Mouse (Mus musculus) kidney, adult 2 months (tissue): Measurements from ENCODE around the gene Olfr1313. TPM values are rescaled to one million over a fixed set of nuclear protein-coding genes. Genes with fewer than 3 reads are reported as not detected.
"Not testable (repeated sequence)": the region's sequence is repeated elsewhere in the genome, so short reads cannot be mapped to it uniquely, and the experiment has no call there.

Experiments used
- DNase-seq: peaks from one replicate; pipeline ENCODE4 v3.0.0; 2021
- H3K27ac ChIP-seq: fragments of 200-500 bp; 2 replicates; pipeline ENCODE4 v1.5.1; 2012; ENCODE audit warnings: low read depth, low read length, control low read depth, inconsistent platforms; ENCODE audit not compliant: insufficient read depth
- H3K27me3 ChIP-seq: fragments of 200-500 bp; replicated peaks from 2 replicates; pipeline ENCODE4 v1.6.1; 2012; ENCODE audit warnings: mild to moderate bottlenecking, moderate library complexity, low read length, inconsistent platforms; ENCODE audit not compliant: control insufficient read depth, insufficient read depth
- H3K36me3 ChIP-seq: fragments of 200-500 bp; 2 replicates; pipeline ENCODE4 v1.6.1; 2012; ENCODE audit warnings: mild to moderate bottlenecking, moderate library complexity, low read length, inconsistent platforms; ENCODE audit not compliant: control insufficient read depth, insufficient read depth
- H3K4me1 ChIP-seq: fragments of 200-500 bp; 2 replicates; pipeline ENCODE4 v1.6.1; 2011; ENCODE audit warnings: low read length; ENCODE audit not compliant: control insufficient read depth, insufficient read depth
- H3K4me3 ChIP-seq: fragments of 200-500 bp; 2 replicates; pipeline ENCODE4 v1.5.1; 2011; ENCODE audit warnings: mild to moderate bottlenecking, low read depth, low read length, control low read depth; ENCODE audit not compliant: insufficient read depth
- CTCF ChIP-seq: fragments of 200-500 bp; conservative IDR thresholded peaks from 2 replicates; pipeline ENCODE4 v1.5.1; 2011; ENCODE audit warnings: low read depth, mild to moderate bottlenecking, control low read depth, low read length, moderate library complexity, mixed read lengths; ENCODE audit not compliant: insufficient read depth, insufficient read length
- POLR2A ChIP-seq: fragments of 200-500 bp; IDR thresholded peaks from one replicate; pipeline ENCODE4 v1.6.1; 2011; ENCODE audit warnings: low read depth, low read length, control low read depth
- WGBS: fragments of 180-500 bp; shearing (Covaris S2); methylation state at CpG from one replicate; pipeline ENCODE4 v1.1.7; 2018; 5-methylcytosine and 5-hydroxymethylcytosine counted together
- polyA plus RNA-seq: library from polyadenylated mRNA; depleted of rRNA; stranded (reverse); fragments of >200 nt; gene quantifications from 2 replicates; pipeline ENCODE4 v1.2.3, GENCODE M21; 2012; rRNA removed

Gene Olfr1313
- polyA plus RNA-seq = not detected in 2 replicates

DNA sequence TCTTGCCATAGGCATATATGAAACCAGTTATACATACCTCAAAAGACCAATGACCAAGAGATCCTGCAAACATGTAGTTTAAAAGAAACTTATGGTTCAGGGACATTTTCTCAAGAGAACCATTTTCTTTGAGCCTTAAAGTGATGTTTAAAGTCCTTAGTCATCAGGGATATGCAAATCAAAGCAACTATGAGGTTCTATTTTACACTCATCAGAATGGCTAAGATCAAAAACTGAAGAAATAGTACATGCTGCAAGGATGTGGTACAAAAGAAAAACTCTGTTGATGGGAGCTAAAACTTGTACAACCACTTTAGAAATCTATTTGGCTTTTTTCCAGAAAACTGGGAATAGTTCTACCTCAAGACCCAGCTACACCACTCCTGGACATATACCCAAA is at the start of gene Olfr1313:
Olfr1313 (minus strand) TSS at position 101 of the 400 bp plus-strand sequence.
- no peak for DNase-seq
- Histone ChIP-seq H3K27me3 (no peaks in the 10 kb centered on the region), H3K27ac (no peak within 1 kb of the TSS), H3K4me3 (no peak within 1 kb of the TSS), H3K4me1 (no peaks in the 10 kb centered on the region), H3K36me3 (no peaks in the 10 kb centered on the region)
- TF ChIP-seq CTCF = no peak
- TF ChIP-seq POLR2A = no peak

DNA sequence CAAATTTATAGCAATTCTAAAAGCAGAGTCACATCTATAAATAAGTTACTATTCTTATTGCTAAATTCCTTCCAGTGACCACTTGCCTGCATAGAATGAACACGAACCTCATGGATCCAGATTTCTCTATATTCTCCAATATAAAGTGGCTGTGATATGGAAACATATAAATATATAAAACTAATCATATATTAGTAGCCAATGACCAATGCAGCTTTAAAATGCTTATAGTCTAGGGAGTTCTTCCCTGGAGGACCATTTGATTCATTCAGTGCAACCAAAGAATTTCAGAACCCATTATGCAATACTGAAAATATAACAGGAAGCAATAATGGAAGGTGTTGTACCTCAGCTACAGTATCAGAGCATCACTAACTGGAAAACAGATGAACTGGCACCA is 37.7 kb upstream of the Olfr1313 start, which contains the start of gene Olfr1315-ps1:
Olfr1315-ps1 (minus strand) TSS at position 101 of the 400 bp plus-strand sequence.
- no peaks in the 10 kb centered on the region for H3K4me1 ChIP-seq
- TF ChIP-seq POLR2A = no peak
- TF ChIP-seq CTCF = no peak
- H3K27ac ChIP-seq = no peak within 1 kb of the TSS
- H3K36me3 ChIP-seq = no peaks in the 10 kb centered on the region
- DNase-seq = no peak
- H3K4me3 ChIP-seq = no peak within 1 kb of the TSS
- WGBS = 70% methylated on average over 1 of the region's 1 CpGs
- H3K27me3 ChIP-seq = no peaks in the 10 kb centered on the region

DNA sequence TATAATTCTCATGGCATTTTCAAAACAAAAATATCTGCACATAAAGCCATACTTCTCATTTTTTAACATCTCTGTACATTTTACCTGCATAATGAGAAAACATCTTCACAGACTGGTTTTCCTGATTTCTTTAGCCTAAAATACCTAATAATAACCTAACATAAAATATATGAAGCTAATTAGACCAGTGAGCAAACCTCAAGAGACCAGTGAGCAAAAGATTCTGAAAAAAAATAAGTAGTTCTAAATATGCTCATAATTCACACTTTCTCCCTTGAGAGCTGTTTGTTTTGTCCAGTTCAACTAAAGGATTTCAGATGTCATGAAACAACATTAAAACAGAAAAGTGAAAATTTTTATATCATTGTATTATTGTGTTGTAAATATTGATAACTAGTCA is 19.0 kb upstream of the Olfr1313 start, which contains the start of gene Olfr1314:
Olfr1314 (minus strand) TSS at position 101 of the 400 bp plus-strand sequence.
- no peak for DNase-seq
- H3K27me3 ChIP-seq = no peaks in the 10 kb centered on the region
- H3K4me3 ChIP-seq = no peak within 1 kb of the TSS
- TF ChIP-seq POLR2A (no peak), CTCF (no peak)
- H3K4me1 ChIP-seq = no peaks in the 10 kb centered on the region
- no peak within 1 kb of the TSS for H3K27ac ChIP-seq
- H3K36me3 ChIP-seq = no peaks in the 10 kb centered on the region

DNA sequence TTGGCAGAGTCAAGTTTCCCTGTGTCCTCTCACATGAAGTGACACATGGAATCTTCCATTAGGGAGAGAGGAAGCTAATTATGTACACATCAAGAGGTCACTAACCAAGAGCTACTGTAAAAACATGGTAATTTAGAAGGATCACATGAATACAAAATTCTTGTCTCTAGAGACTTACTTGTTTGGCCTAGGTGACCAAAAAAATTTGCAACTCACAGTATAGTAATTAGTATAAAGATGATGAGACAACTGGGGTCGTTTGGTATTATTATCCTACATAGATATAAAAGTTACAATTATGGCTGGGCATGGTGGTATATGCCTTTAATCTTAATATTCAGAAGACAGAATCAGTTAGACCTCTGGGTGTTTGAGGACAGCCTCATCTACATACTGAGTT is 27.5 kb downstream of the Olfr1313 start, which contains the start of gene Olfr1312:
Olfr1312 (minus strand) TSS at position 101 of the 400 bp plus-strand sequence.
- H3K27ac ChIP-seq = no peak within 1 kb of the TSS

DNA sequence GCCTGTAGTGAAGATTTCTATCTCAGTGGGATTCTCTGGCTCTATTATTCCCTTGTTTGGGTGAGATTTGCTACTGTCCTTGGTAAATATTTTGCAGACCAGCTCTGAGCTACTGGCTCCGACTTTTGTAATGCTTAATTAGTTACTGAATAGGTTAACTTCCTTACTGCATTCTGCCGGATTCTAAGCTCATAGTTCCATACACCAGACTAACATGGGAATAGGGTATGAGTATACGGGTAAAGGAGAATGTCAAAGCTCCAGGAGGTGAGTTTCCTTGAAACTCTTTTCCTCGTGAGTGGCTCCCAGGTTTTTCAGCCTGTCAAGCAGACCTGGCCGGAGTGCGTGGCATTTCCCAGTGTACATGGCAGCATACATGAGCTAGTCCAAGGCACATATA is 50.7 kb downstream of the Olfr1313 start:
- DNase-seq = peak; percentile 25
- 35% methylated on average over 6 of the region's 6 CpGs for WGBS

More for the DNA sequence above, 27.5 kb downstream of the Olfr1313 start, which contains the start of gene Olfr1312:
- DNase-seq = no peak
- Histone ChIP-seq H3K36me3 (no peaks in the 10 kb centered on the region), H3K4me1 (no peaks in the 10 kb centered on the region), H3K4me3 (no peak within 1 kb of the TSS), H3K27me3 (no peaks in the 10 kb centered on the region)
- WGBS = 30% methylated on average over 1 of the region's 1 CpGs
- TF ChIP-seq CTCF = no peak

DNA sequence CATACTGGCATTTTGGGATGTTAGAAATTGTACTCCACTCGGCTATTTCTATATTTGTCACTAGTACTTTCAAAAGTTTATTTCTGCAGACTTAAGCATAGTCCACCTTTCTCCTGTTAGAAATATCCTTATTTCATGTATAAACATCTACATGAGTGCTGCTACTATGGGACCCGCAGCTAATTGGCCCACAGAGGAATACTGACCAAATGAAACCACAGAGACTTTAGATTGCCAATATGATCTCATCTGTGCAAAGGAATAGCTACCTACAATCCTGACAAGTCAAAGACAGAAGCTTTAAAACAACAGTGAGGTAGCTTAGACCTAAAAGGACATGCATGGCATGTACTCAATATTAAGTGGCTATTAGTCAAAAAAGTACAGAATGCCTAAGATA is 53.3 kb downstream of the Olfr1313 start, which contains the start of gene Olfr1311:
Olfr1311 (minus strand) TSS at position 101 of the 400 bp plus-strand sequence.
- no peaks in the 10 kb centered on the region for H3K27me3 ChIP-seq

More for the DNA sequence above, 50.7 kb downstream of the Olfr1313 start:
- H3K4me1 ChIP-seq, H3K36me3 ChIP-seq, H3K27me3 ChIP-seq, H3K4me3 ChIP-seq, H3K27ac ChIP-seq: not testable (repeated sequence)

More for the DNA sequence above, 53.3 kb downstream of the Olfr1313 start, which contains the start of gene Olfr1311:
- no peak within 1 kb of the TSS for H3K27ac ChIP-seq
- H3K4me1 ChIP-seq = no peaks in the 10 kb centered on the region
- H3K4me3 ChIP-seq = no peak within 1 kb of the TSS
- no peak for DNase-seq
- TF ChIP-seq POLR2A = no peak
- TF ChIP-seq CTCF = no peak
- no peaks in the 10 kb centered on the region for H3K36me3 ChIP-seq
- 87% methylated on average over 2 of the region's 2 CpGs for WGBS

Other genes with a start within 250 kb of the Olfr1313 start
- not detected in 2 replicates for gene Olfr1305, start 200.7 kb downstream of the Olfr1313 start, polyA plus RNA-seq
- gene Olfr1306, start 161.6 kb downstream of the Olfr1313 start, polyA plus RNA-seq = not detected in 2 replicates
- not detected in 2 replicates for gene Olfr1307, start 128.4 kb downstream of the Olfr1313 start, polyA plus RNA-seq
- not detected in 2 replicates for gene Olfr1308, start 112.9 kb downstream of the Olfr1313 start, polyA plus RNA-seq
- gene Olfr1309, start 87.6 kb downstream of the Olfr1313 start, polyA plus RNA-seq = not detected in 2 replicates
- gene Olfr1310, start 65.1 kb downstream of the Olfr1313 start, polyA plus RNA-seq = not detected in 2 replicates
- not detected in 2 replicates for gene Olfr1311, start 53.4 kb downstream of the Olfr1313 start, polyA plus RNA-seq
- gene Olfr1312, start 27.6 kb downstream of the Olfr1313 start, polyA plus RNA-seq = not detected in 2 replicates
- not detected in 2 replicates for gene Olfr1314, start 18.9 kb upstream of the Olfr1313 start, polyA plus RNA-seq
- gene Olfr1315-ps1, start 37.6 kb upstream of the Olfr1313 start, polyA plus RNA-seq = not detected in 2 replicates
- gene Olfr1316, start 57.1 kb upstream of the Olfr1313 start, polyA plus RNA-seq = not detected in 2 replicates
- gene Olfr1317, start 62.5 kb upstream of the Olfr1313 start, polyA plus RNA-seq = not detected in 2 replicates
- not detected in 2 replicates for gene Olfr1318, start 76.4 kb upstream of the Olfr1313 start, polyA plus RNA-seq
- gene Lpcat4, start 161.6 kb upstream of the Olfr1313 start, polyA plus RNA-seq = 22.5 and 22.6 TPM in 2 replicates
- gene Nutm1, start 181.4 kb upstream of the Olfr1313 start, polyA plus RNA-seq = 0.02 TPM in 1 of 2 replicates, not detected in the other
- gene Nop10, start 184.1 kb upstream of the Olfr1313 start, polyA plus RNA-seq = 166 and 167 TPM in 2 replicates
- gene Slc12a6, start 188.0 kb upstream of the Olfr1313 start, polyA plus RNA-seq = 27.8 and 29.6 TPM in 2 replicates
- not detected in 2 replicates for gene Gm21985, start 188.5 kb upstream of the Olfr1313 start, polyA plus RNA-seq